Mouse (Mus musculus): Measurements from ENCODE around the gene B3gat3. TPM values are rescaled to one million over a fixed set of nuclear protein-coding genes. Genes with fewer than 3 reads are reported as not detected.
A peak's percentile ranks its signal among the peaks of the same experiment; 100 is the strongest.
"Not testable (repeated sequence)": the region's sequence is repeated elsewhere in the genome, so short reads cannot be mapped to it uniquely, and the experiment has no call there.

B3gat3 gene
- polyA plus RNA-seq, 3 experiments from 2014 or later: 11.3 to 26.1 (median 20.0) TPM

DNA sequence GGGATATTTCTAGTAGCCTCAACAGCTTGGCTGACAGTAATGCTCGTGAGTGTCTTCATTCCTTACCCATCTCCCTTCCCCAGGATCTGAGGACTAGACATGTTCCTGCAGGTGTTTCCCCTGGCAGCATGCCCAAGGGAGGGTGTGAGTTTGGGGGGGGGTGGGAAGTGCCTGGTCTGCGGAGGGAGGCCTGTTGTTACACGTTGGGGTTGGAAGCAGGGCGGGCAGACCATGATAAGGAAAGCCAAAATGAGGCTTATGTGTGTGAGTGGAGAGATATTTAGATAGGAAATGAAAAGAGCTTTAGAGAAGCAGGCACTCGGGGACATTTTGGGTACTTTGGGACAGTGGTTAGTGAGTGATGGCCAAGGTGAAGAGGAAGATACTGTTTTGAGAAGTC, 23.9 kb downstream of the B3gat3 start:
- no peak for ATAC-seq

- no peak for ATAC-seq
Observed at GRCm38 (mm10) chr19:8944750-8945149, 24.6 kb downstream of the B3gat3 start.

DNA sequence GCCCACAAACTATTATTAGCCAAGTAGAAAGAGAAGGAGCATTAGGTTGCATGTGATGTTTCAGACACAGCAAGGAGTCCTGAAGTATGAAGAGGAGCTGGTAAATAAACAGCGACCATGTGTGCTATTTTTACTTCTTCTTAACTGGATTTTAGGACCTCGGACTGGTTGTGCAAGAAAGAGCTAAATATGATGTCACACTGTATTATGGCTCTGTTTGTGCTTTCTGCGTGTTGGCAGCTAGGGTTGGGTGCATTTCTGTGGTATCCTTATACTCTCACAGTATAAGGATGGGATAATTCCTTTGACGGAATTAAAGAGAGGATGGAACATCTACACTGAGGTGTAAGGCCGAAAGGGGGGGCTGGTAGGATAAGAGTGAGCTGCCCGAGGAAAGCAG, 25.1 kb downstream of the B3gat3 start:
- ATAC-seq: no peak

GRCm38 (mm10) chr19:8946929-8947328, 26.8 kb downstream of the B3gat3 start:
- ATAC-seq: no peak

- no peak for ATAC-seq
Observed at GRCm38 (mm10) chr19:8950190-8950589, 30.0 kb downstream of the B3gat3 start.

GRCm38 (mm10) chr19:8952241-8952640, 32.1 kb downstream of the B3gat3 start:
- no peak for ATAC-seq

GRCm38 (mm10) chr19:8953135-8954039, 33.2 kb downstream of the B3gat3 start, which contains the start of gene Tut1:
Gene Tut1 (plus strand): TSS chr19:8953847.
- ATAC-seq: peak; percentile 96

- ATAC-seq: no peak
Observed at GRCm38 (mm10) chr19:8954171-8954570, 34.0 kb downstream of the B3gat3 start.

DNA sequence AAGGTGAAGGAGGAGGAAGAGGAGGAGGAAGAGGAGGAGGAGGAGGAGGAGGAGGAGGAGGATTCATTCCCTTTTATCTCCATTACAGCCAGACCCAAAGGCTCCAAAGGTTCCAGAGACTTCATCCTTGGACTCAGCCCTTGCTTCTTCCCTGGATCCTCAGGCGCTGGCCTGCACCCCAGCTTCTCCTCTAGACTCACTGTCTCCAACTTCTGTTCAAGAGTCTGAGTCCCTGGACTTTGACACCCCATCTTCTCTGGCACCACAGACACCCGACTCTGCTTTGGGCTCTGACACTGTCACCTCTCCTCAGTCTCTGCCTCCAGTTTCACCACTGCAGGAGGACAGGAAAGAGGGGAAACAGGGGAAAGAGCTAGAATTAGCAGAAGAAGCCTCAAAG, 42.1 kb downstream of the B3gat3 start:
- no peak for ATAC-seq

- no peak for ATAC-seq
Observed at GRCm38 (mm10) chr19:8965075-8965474, 44.9 kb downstream of the B3gat3 start.

DNA sequence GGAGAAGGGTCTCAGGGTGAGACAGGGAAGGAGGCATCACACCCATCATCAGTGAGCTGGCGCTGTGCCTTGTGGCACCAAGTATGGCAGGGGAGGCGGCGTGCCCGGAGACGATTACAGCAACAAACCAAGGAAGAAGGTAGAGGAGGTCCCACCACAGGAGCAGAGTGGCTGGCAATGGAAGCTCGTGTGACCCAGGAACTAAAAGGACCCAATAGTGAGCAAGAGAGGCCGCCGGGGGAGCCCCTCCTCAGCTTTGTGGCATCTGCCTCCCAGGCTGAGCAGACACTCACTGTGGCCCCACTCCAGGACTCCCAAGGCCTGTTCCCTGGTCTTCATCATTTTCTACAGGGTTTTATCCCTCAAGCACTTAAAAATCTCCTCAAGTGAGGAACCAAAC, 45.6 kb downstream of the B3gat3 start:
- no peak for ATAC-seq

DNA sequence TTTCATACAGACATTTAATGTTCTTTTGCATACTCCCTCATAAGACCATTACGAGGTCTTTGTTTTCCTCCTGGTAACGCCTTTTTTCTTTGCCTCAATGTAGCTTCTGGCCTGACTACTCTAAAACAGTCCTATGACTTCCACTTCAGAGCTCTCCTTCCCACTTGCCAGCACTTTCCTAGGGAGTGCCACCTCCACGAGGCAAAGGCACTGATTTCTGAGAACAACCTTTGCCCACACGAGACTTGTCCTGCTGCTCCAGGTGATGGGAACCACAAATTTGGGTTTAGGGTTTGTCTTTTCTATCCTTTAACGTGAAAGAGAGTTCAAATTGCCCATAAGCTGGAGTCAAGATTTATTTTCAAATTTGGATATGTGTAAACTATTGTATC, 46.0 kb downstream of the B3gat3 start:
- no peak for ATAC-seq

DNA sequence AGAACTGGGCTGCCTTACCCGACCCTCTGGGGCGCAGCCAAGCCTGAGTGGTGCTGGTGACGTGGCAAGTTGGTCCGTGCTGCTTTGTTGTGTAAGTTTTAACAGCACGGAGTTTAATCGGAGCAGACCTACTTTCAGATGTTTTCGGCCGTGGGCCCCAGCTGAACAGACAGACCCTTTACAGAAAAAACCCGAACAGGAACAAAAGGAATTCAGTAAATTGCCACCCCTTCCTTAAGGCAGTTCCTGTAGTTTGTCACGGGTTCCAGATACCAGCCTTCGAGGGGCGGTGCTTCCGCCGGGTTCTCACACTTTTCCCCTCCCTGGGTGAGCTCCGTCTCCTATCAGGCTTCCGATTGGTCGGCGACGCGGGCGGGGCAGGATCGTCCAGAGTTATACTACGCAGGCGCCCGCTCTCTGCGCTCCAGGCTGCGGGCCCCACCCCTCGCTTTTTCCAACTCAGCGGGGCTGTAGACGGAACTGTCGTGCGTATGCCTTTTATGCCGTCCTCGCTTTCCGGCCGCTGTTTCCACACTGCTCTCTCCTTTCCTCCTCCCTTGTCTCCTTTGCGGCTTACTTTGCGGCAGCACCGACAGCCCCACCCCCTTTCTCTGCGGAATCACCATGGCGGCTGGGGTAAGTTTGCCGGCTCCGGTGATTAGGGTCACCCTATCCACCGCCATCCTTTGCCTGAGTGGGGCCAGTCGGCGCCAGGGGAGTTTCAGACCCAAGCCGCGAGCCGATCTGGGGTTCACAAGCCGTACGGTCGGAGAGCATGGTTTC, 46.6 kb downstream of the B3gat3 start, which contains the start of gene Eef1g:
Gene Eef1g, plus strand, starts transcription at position 452 of the 783 bp plus-strand sequence.
- peak; percentile 98 for ATAC-seq

GRCm38 (mm10) chr19:8967373-8967743, 47.2 kb downstream of the B3gat3 start:
- no peak for ATAC-seq

GRCm38 (mm10) chr19:8967893-8968292, 47.7 kb downstream of the B3gat3 start:
- ATAC-seq: no peak

DNA sequence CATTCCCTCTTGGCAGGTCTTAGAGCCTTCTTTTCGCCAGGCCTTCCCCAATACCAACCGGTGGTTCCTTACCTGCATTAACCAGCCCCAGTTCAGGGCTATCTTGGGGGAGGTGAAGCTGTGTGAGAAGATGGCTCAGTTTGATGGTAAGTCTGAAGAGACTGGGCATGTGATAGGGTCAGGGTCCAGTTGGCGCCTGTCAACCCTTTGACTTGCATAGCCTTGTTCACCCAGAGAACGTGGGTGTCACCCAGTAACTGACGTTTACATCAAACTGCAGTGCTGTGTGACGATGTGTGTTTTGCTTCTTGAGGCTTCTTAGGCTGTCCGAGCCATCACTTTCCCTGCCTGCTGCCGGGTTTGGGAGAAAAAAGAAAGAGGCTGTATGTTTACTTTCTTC, 52.3 kb downstream of the B3gat3 start:
- not testable (repeated sequence) for ATAC-seq

DNA sequence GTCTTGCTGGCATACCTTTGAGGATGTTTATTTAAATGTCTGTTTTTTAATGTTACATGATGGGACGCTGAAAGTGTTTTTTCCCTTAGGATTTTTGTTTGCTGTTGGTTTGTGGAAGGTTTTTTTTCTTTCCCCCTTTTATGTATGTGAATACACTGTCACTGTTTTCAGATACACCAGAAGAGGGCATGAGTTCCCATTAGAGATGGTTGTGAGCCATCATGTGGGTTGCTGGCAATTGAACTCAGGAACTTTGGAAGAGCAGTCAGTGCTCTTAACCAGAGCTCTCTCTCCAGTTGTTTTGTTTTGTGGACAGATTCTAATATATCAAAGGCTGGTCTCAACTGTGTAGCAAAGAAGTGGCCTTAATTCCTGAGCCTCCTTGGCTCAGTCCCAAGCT, 54.5 kb downstream of the B3gat3 start:
- ATAC-seq: no peak

- ATAC-seq: no peak
Observed at GRCm38 (mm10) chr19:8975491-8975890, 55.3 kb downstream of the B3gat3 start.

DNA sequence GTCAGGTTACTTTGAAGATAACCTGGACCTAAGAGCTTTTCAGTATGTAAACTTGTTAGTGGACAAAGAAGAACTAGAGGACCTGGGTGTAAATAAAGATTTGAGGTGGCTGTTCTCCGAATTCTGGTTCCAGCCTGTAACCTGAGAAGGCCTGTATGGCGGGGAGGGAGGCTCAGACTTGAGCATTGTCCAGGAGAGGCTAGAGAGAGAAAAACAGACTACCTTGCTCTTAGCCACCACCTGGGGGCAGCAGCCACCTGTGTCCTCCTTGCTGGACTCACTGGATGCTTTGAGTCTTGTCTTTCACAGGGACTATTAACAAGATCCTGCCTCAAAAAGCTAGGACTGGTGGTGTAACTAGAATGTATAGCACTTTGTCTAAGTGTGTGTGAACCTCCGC, 56.4 kb downstream of the B3gat3 start:
- ATAC-seq: peak; percentile 75
